Mouse (Mus musculus) T-helper 1 cell (primary cell): ENCODE measurements around the gene Rmi2.

Experiments used
- in situ Hi-C: fragments of 300-600 bp; cut with MboI, MseI; formaldehyde crosslinking; loops from one replicate; pipeline ENCODE4 v1.15.1; 2025; ENCODE audit warnings: high pct_unique_total_duplicates

Rmi2 gene

DNA sequence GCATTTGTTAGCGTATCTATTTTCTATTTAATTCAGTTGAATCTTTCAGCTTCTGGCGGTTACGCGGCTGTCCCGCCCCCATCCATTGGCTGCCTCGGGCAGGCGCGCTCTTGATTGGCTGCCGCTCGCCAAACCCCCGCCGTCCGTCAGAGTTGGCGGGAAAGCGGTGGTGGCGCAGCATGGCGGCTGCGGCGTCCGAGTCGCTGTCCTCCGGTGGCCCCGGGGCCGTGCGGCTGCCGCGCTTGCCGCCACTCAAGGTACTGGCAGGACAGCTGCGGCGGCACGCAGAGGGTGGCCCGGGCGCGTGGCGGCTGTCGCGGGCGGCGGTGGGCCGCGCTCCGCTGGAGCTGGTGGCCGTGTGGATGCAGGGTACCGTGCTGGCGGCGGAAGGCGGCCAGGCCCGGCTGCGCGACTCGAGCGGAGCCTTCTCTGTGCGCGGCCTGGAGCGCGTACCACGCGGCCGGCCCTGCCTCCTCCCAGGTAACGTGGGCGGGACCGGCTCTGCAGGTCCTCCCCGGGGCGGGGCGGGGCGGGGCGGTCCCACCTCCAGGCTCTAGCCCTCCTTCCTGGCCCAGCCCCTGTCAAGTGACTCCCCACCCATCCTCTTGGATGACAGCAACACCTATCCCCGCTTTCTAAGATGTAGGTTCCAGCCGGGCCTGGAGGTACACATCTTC, at the start of gene Rmi2:
TSS of gene Rmi2 (plus strand) at position 149 of the 677 bp plus-strand sequence.
- in situ Hi-C loops, result loop anchor here (5.0 to 10.0 kb wide), 2 partner anchors 48 to 420 kb away; partner anchors contain the start of genes Nubp1, Socs1 and Tnp2

DNA sequence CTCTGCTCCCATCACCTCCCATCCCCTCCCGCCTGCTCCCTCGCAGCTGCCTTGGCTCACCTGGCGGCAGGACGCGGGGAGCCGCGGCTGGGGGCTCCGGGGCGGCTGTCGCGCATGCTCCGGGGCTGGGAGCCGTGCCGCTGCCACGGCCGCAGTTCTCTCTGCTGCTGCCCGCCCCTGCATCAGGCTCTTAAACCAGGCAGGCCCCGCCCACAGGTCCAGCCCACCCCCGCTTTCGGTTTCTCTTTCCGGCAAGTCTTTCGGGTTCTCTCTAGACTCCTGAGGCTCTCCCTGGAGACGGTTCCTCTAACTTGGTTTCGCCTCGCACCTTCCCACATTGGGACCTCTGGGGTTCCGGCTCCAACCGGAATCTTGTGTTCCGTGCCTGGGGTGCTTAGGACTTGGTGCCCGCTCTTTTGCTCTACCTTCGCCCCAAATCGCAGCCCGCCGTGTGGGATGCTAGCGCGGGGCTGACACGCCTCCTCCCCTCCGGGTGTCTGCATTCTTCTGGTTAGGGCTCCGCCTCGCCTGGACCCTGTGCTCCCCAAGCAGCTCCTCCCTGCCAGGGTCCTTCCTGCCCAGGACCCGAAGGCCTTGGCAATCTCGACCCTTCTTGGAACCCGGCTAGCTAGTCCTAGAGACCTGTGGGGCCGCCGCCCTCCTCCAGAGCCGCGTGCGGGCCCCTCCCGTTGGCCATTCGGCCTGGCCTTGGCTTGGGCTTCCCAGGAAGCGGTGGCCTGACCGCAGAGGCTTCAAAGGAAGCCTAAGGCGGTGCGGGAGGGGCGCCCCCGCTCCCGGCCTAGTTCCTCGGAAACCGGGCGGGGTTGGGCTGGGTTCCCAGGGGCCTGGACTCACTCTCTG, 49.3 kb upstream of the Rmi2 start, which contains the start of gene Socs1:
TSS of gene Socs1 (minus strand) at position 166 of the 861 bp plus-strand sequence.
- in situ Hi-C loops, result loop anchor here (5.0 kb wide), 2 partner anchors 52 to 218 kb away; partner anchors contain the start of gene Rmi2

- in situ Hi-C loops, result loop anchor here (5.0 kb wide), 2 partner anchors 51 to 219 kb away; partner anchors contain the start of gene Rmi2
Observed at GRCm38 (mm10) chr16:10786288-10786687, 48.6 kb upstream of the Rmi2 start.

GRCm38 (mm10) chr16:10786782-10787547, 47.9 kb upstream of the Rmi2 start:
- in situ Hi-C loops, result loop anchor here (5.0 kb wide), 2 partner anchors 50 to 220 kb away; partner anchors contain the start of gene Rmi2

DNA sequence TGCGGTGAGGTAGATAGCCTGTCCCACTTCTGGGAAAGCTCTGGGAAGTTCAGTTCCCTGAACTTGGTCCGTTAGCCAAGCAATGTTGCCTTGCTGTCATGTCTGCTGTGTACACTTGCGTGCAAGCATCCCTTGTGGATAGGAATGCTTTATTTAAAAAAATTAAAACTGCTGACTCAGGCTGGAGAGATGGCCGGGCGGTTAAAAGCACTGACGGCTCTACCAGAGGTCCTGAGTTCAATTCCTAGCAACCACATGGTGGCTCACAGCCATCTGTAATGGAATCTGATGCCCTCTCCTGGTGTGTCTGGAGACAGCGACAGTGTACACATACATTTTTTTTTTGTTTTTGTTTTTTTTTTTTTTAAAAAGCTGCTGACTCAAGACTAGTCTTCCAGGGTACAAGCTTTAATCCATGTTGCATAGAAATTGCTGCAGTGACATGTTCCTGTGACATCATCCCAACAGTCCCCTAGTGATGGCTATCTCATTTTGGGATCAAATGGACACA, 47.3 kb upstream of the Rmi2 start:
- in situ Hi-C loops, result loop anchor here (5.0 kb wide), 2 partner anchors 50 to 220 kb away; partner anchors contain the start of gene Rmi2

DNA sequence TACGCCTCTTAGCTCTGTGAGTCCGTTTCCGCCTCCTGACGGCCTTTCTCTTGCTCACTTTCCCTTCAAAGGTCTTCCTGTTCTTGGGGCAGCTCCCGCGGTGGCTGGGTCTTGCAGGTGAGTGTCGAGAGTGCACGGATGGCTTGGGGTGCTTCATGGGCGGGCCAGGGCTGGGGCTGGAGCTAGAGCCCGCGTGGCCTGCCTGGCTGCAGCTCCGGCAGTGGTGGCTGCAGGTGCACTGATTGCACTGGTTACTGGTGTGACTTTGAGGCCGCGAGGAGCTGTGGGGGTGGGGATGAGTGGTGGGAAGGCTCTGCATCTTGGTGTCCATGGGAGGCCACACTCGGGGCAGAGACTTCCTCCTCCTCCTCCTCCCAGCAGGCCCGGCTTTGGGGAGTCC, 46.6 kb upstream of the Rmi2 start, which contains the start of gene Tnp2:
TSS of gene Tnp2 (minus strand) at position 390 of the 400 bp plus-strand sequence.
- in situ Hi-C loops, result loop anchor here (5.0 kb wide), 2 partner anchors 49 to 221 kb away; partner anchors contain the start of gene Rmi2

DNA sequence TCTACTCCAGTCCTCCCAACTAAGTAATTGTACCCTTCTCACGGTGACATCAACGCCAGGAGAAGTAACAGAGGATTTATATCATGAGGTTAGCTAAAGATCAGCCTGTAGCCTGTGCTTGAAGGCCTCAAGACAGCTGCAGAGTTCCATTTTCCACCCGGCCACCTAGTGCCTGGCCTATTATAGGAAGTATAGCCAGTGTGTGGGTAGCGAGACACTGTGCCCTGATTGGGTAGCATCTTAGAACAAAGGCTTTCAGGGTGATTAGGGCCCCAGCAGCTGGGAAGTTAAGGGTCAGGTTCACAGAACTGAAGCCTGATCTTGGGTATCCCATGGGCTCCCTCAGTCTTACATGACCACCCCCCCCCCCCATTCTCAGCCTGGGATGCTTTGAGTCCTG, 46.0 kb upstream of the Rmi2 start:
- in situ Hi-C loops, result loop anchor here (5.0 kb wide), 2 partner anchors 48 to 222 kb away; partner anchors contain the start of gene Rmi2

DNA sequence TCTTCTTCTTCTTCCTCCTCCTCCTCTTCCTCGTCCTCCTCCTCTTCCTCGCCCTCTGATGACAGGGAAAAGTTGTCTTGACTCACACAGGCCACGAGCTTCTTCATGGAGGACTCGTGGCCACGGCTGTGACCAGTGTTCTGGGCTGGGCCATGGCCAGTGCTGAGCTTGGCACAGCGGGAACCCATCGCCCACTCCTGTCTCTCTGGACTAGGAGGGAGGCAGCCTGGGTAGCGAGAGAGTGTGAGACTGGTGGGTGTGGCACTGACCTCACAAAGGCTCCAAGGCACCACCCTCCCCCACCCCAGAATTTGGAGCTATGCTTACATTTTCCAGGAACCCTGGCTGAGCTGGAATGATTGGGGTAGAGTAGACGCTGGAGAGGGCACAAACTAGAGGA, 44.2 kb upstream of the Rmi2 start, which contains the start of gene Prm3:
TSS of gene Prm3 (minus strand) at position 213 of the 400 bp plus-strand sequence.
- in situ Hi-C loops, result no loop called here

DNA sequence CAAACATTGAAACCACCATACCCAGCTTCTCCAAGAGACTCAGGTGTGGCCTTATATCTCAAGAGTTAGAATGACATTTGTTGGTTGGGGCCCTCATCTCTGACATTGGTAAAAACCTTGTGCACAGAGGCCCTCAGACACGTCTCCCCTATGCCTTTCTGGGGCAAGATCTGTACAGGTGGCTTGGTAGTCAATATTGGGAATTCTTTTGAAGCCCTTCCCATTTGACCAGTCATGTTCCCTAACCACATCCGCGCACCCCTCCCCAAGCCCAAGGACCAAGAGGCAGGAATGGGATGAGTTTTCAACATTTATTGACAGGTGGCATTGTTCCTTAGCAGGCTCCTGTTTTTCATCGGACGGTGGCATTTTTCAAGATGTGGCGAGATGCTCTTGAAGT, 38.8 kb upstream of the Rmi2 start, which contains the start of gene Prm2:
TSS of gene Prm2 (minus strand) at position 101 of the 400 bp plus-strand sequence.
- in situ Hi-C loops, result no loop called here

DNA sequence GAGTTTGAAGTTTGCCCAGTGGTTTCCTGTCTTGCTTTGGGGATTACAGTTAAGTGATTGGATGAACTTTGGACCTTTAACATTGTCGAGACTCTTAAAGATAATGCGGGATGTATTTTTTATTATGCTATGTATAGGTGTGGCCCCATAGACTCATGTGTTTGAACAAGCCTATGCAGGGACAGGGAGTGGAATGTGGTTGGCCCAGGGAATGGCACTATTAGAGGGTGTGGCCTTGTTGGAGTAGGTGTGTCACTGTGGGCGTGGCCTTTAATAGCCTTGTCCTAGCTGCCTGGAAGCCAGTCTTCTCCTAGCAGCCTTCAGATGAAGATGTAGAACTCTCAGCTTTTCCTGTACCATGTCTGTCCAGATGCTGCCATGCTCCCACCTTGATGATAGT, 32.4 kb upstream of the Rmi2 start:
- in situ Hi-C loops, result loop anchor here (25.0 kb wide), 1 partner anchor 1965 kb away; the partner anchor contains the start of gene 1810013L24Rik

DNA sequence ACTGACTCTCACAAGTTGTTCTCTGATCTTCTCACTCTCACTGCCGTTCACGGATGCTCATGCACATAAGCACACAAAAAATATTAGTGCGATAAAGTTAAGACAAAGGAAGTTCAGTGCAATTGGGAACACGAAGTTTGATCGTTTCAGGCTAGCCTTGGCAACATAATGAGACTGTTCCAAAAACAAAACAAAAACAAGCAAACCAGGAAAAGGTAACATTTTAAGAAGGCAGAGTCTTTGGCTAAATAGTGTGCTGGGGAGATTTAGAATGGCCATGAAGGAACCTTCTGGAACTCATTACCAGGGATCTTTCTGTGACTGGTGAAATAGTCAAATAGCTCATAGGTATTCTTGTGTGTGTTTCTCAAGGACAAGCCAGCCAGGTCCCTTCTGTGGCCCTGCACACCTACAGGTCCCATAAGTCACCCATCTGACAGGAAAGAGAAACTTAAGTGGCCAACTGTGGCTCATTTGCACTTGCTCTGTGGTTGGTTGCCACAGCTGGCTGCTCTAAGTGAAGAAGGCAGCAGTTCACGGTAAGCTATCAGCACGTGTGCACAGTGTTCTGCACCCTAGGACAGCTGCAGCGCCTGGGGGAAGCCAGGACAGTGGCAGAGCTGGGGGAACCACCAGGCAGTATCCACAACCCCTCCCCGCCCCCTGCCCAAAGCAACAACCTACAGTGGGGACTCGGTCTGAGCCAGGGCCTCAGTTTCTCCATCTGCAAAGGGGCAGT, 28.9 kb upstream of the Rmi2 start, which contains the start of gene Prm1:
TSS of gene Prm1 (minus strand) at position 51 of the 739 bp plus-strand sequence.
- in situ Hi-C loops, result loop anchor here (25.0 kb wide), 1 partner anchor 1969 kb away; the partner anchor contains the start of gene 1810013L24Rik

DNA sequence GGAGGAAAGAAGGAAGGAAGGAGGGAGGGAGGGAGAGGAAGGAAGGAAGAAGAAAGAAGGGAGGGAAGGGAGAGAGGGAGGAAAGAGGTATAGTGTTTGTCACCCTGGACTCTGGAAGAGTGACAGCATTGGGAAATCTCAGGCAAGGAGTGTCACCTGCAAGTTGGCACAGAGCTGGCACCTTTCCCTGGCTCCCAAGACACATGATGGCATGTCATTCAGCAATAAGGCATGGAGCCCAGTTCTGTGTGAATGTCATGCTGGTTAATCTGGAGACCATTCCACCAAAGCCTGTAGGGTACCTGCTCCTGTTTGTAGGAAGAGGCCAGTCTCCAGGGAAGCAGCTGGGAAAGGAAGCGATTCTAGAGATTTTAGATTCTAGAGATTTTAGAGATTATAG, 24.5 kb upstream of the Rmi2 start:
- in situ Hi-C loops, result loop anchor here (25.0 kb wide), 1 partner anchor 1973 kb away; the partner anchor contains the start of gene 1810013L24Rik

- in situ Hi-C loops, result loop anchor here (25.0 kb wide), 1 partner anchor 1976 kb away; the partner anchor contains the start of gene 1810013L24Rik
Observed at GRCm38 (mm10) chr16:10812865-10813371, 21.9 kb upstream of the Rmi2 start, which contains the start of gene Gm11172. Gm11172 (plus strand) TSS chr16:10812915.

- in situ Hi-C loops, result loop anchor here (25.0 kb wide), 1 partner anchor 1976 kb away; the partner anchor contains the start of gene 1810013L24Rik
Observed at GRCm38 (mm10) chr16:10813726-10814125, 21.1 kb upstream of the Rmi2 start.

DNA sequence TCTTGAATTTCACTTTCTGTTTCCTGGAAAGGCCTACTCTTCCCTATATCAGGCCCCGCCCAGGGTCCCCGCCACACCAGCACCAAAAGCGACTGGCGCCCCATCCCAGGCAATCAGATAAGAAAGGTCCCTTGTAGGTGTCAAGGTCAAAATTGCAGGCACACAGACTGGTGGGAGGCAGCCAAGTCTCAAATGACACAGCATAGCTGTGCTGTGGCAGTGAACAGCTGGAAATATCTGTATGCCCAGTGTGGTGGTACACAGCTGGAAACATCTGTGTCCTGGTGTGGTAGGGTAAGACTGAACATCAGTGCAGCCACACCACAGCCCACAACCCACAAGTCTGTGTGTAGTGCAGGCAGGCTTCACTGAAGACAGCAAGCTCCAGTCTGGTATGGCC, 20.0 kb upstream of the Rmi2 start:
- in situ Hi-C loops, result loop anchor here (25.0 kb wide), 1 partner anchor 1978 kb away; the partner anchor contains the start of gene 1810013L24Rik

DNA sequence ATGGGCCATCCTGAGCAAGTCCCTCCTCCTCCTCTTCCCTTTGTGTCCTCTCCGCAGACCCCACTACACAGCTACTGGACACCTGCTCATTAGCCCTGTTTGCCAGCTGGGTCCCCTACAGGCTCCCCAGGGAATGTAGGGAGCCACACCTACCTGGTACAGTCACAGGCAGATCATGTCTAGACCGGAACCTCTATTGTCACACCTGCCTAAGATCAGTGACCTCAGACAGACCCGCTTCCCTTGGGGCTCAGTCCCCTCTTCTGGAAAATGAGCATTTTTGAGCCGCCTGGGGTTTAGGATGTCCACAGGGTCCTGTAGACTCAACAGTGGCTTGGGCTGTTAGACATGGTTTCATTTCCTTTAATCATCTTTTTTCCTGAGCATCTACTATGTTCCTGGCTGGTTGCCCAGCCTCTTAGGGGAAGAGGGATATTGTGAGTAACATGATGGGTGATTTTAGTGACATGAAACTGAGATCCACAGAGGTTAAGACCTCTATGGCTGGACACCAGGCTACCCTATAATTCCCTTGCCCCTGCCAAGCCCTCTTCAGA, 16.2 kb upstream of the Rmi2 start:
- in situ Hi-C loops, result loop anchor here (25.0 kb wide), 1 partner anchor 1981 kb away; the partner anchor contains the start of gene 1810013L24Rik

- in situ Hi-C loops, result loop anchor here (25.0 kb wide), 1 partner anchor 1983 kb away; the partner anchor contains the start of gene 1810013L24Rik
Observed at GRCm38 (mm10) chr16:10819966-10820365, 14.9 kb upstream of the Rmi2 start.

GRCm38 (mm10) chr16:10821387-10821786, 13.5 kb upstream of the Rmi2 start:
- in situ Hi-C loops, result loop anchor here (25.0 kb wide), 1 partner anchor 1984 kb away; the partner anchor contains the start of gene 1810013L24Rik
